Mouse (Mus musculus) bone marrow, adult 2 months (tissue): ENCODE results near the gene Icam1.

Experiments used
- CTCF ChIP-seq: fragments of 200-500 bp; IDR thresholded peaks from 2 replicates; pipeline ENCODE4 v1.5.1; 2011; ENCODE audit warnings: low read length, control low read depth; ENCODE audit not compliant: control insufficient read depth, insufficient read depth
- POLR2A ChIP-seq: fragments of 200-500 bp; IDR thresholded peaks from 2 replicates; pipeline ENCODE4 v1.6.1; 2011; ENCODE audit warnings: low read depth, mild to moderate bottlenecking, control low read depth, low read length, borderline replicate concordance; ENCODE audit not compliant: control insufficient read depth

GRCm38 (mm10) chr9:21073044-21073840 lies 57.5 kb downstream of the Icam1 start, which contains the start of the genes Gm49373 and Fdx1l:
- TF ChIP-seq CTCF: no peak
- peak; percentile 68; the same call in 1 of the 2 replicates for TF ChIP-seq POLR2A
